Mouse (Mus musculus) right cerebral cortex, postnatal 14 days (tissue): ENCODE measurements around the gene Cdkn1a.
"Not testable (repeated sequence)": the region's sequence is repeated elsewhere in the genome, so short reads cannot be mapped to it uniquely, and the experiment has no call there.

Source experiments
- DNase-seq: peaks from one replicate; pipeline ENCODE4 v3.0.0; 2022

Gene Cdkn1a

DNA sequence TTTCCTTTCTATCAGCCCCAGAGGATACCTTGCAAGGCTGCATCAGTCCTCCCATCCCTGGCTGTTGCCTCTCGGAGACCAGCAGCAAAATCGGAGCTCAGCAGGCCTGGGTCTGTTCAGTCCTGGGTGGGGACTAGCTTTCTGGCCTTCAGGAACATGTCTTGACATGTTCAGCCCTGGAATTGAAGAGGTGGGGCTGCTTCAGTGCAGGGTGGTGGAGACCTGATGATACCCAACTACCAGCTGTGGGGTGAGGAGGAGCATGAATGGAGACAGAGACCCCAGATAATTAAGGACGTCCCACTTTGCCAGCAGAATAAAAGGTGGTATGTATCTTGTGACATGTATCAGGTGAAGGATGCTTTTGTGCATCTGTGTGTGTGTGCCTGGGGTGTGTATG, at the start of gene Cdkn1a:
TSS of gene Cdkn1a (plus strand) at position 201 of the 400 bp plus-strand sequence.
- no peak for DNase-seq

- DNase-seq: not testable (repeated sequence)
Observed at GRCm38 (mm10) chr17:29041632-29042031, 49.1 kb upstream of the Cdkn1a start.

DNA sequence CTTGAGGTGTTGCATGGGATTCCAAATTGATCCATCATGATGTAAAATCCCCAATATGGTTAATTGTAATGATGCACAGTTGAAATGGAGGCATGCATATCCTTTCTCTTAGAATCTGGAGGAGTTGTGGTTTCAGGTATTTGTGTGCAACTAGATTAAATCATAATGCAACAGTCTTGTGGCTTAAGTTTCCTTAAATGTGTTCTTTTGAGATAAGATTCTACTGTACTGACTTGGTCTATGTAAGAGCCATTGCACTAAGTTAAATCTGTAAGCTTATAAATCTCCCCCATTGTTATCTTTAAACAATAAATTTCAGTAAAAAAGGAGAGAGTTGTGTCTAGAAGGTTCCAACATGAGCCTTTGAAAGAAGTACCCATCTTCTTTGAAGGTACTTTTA, 48.2 kb upstream of the Cdkn1a start:
- DNase-seq: no peak

- no peak for DNase-seq
Observed at GRCm38 (mm10) chr17:29043583-29043982, 47.2 kb upstream of the Cdkn1a start.

DNA sequence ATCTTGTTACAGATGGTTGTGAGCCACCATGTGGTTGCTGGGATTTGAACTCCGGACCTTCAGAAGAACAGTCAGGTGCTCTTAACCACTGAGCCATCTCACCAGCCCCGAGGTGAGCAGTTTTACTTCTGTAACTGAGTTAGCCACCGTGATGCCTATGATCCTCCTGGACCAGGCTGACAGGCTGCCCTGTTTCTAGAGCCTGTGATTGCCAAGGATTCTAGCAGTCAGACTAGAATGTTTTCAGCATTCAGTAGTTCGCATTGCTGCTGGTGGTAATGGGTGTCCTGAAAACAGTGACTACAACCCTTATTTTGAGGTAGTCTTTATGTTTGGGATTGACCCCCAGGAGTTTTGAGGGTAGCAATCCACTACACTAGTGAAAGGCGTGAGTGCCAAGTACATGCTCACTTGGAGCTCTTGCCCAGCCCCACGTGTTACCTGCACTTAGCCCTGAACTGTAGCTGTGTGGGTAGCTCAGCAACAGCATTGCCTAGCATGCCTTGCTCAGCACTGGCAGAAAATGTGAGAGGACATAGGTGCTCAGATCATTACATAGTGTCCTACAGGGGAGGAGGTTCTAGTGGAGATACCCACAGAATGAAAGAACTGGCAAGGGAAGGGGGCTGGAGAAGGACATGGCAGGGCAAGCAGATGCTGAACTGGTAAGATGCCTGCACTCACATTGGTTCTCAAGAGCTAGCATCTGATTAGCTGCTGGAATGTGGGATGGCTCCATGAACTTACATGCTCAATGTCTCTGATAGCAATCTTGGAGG, 46.4 kb upstream of the Cdkn1a start:
- no peak for DNase-seq

GRCm38 (mm10) chr17:29044925-29045319, 45.9 kb upstream of the Cdkn1a start:
- DNase-seq: no peak

DNA sequence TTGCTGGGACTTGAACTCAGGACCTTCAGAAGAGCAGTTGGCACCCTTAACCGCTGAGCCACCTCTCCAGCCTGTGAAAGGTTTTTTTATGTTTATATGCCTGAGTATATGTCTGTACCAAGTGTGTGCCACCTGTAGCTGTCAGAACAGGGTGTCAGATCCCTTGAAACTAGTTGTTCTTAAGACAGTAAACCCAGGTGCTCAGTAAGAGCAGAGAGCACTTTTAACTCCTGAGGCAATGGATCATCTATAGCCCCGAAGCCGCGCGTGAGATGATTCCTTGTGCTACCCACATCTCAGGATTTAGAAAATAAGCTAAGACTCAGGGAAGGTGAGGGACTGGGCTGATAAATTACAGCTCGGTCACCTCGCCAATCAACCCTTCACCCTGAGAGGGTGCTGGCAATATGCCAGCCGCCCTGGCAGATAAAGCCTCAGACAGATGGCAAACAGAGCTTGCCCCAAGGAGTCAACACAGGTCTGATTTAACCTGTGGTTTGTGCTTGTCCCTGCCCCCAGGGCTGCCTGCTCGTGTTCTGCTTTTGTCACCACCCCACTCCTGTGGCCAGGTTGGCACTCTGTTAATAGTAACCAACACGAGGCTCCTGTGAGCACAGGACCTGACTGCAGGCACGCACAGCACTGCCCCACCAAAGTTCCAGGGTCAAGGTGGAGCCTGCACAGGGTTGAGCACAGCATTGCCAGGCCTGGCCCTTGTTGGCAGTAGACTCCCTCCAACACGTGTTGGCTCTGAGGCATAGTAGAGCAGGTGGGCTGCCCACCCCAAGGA, 44.8 kb upstream of the Cdkn1a start:
- no peak for DNase-seq

GRCm38 (mm10) chr17:29046863-29047262, 43.9 kb upstream of the Cdkn1a start:
- DNase-seq: no peak

DNA sequence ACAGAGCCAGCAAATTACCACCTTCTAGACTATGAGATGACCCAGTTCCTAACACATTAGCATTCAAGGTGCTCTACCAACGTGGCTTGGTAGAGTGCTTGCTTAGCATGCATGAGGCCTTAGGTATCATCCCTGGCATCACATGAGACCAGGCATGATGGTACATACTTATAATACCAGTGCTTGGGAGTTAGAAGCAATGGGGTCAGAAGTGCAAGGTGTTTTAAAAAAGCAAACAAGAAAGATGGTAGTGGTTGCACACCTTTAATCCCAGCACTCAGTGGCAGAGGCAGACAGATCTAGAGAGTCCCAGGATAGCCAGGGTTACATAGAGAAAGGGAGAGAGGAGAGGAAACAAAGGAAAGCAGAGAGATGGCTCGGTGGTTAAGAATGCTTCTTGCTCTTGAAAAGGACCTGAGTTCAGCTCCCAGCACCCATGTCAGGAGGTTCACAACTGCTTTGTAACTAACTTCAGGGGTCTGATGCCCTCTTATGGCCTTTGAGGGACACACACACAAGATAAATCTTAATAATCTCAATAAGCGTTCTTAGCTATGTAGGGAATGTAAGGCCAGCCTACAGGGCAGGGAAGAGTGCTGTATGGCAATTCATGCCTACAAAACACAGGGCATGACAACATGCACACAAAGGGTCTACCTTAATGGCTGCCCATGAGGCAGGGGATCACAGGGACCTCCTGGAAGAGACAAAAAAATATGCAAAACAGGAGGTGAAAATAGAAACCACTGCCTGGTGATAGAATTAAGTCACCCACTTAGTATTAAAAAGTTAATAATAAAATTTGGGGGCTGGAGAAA, 42.9 kb upstream of the Cdkn1a start:
- no peak for DNase-seq

- DNase-seq: peak; percentile 87
Observed at GRCm38 (mm10) chr17:29048748-29049507, 41.8 kb upstream of the Cdkn1a start.

DNA sequence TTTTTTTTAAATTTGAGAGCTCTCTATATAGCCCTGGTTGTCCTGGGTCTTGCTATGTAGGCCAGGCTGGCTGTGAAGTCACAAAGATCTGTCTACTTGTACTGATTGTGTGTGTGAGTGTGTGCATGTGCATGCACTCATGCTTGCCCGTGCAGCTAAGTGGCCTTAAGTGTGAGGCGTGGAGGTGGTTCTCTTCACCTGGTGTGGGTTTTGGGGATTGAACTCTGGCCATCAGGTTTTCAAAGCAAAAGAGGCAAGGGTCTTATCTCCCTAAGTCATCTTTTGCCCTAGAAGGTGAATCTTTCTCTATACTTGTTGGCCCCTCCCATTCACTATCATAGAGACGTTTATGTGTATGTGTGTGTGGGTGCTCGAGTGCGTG, 41.3 kb upstream of the Cdkn1a start:
- DNase-seq: no peak

- DNase-seq: no peak
Observed at GRCm38 (mm10) chr17:29049923-29050322, 40.9 kb upstream of the Cdkn1a start.

DNA sequence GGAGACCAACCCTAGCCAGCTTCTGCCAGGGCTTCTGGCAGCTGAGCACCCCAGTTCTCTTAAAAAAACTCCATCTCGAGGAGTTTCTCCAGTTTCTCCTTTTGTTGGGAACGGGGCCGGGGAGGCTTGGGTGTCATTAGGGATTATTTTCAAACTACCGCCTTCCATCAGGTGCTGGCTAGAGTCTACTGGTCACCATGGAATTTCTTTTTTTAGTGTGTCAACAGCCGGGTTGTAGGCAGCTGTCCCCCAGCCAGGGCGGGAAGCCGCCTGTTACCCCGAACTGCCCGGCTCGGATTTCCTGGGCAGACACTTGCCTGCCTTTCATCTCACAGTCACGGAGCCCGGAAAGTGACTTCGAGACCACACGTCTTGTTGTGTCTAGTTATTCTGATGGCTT, 40.0 kb upstream of the Cdkn1a start:
- DNase-seq: no peak

DNA sequence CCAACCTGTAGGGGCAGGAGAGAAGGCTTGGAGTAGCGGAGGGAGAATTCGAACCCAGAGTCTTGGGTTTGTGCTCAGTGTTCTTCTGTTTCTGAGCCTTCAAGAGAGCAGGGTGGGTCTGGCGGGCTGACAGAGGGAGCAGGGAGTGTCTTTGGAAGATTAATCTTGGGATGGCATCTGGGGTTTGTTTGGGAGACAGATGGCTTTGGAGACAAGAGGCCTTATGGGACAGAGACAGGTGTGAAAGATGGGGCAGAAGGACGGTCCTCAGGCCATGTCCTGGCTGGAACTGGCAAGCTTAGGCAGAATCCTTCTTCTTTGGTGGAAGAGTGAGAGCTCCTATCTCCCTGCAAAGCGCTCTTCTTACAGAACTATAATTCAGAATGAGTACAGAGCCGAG, 37.7 kb upstream of the Cdkn1a start:
- DNase-seq: no peak

- no peak for DNase-seq
Observed at GRCm38 (mm10) chr17:29053841-29054240, 36.9 kb upstream of the Cdkn1a start.

DNA sequence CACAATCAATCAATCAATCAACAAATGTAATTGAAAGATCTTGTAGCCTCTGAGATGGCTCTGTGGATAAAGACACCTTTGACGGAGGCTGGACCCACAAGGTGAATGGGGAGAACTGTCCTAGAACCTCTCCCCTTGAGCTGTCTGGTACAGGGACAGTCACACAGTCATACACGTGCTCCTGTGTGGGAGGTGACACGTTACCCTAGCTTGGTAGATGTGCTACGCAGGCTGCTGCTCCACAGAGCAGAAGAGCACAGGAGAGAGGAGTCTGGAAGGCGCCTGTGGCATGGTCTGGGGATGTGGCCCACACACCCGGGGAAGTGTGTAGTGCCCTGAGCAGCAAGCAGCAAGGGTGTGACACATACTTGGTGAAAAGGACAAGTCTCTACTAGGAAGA, 36.3 kb upstream of the Cdkn1a start:
- DNase-seq: no peak

DNA sequence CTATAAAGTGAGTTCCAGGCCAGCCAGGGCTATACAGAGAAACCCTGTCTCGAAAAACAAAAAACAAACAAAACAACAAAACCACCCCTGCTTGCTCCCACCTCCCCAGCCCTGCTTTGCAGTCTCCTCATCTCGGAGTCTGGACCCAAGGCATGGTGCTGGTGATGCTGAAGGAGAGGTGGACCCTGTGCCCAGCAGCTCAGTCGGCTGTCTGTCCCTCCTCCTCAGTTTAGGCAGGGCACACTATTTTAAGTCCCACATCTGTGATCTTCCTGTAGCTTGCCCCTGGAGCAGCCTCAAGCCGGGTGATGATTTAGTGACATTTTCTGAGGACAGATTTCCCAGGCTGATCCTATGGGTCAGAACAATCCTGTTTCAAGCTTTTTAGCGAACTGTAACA, 35.2 kb upstream of the Cdkn1a start:
- DNase-seq: no peak

GRCm38 (mm10) chr17:29056207-29056606, 34.6 kb upstream of the Cdkn1a start:
- DNase-seq: no peak

- no peak for DNase-seq
Observed at GRCm38 (mm10) chr17:29056699-29057151, 34.1 kb upstream of the Cdkn1a start.

DNA sequence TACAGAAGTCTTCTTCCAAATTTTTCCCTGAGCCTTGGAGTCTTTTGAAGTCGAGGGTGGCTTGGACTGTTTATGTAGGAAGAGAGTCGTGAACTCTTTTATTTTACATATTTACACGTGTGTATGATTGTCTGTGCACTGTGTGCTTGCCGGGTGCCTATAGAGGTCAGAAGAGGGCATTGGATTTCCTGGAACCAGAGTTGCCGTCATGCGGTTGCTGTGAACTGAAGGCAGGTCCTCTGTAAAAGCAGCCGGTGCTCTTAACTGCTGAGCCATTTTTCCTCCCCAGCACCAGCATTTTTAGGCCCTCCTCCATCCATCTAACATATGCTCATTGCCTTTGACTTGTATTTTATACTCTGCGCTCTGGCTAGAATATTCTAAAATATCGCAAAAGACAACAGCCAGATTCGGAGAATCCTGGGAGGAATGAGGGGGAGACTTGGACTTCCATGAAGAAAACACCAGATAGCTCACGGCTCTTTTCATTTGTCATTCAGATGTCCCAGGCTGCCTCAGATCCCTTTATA, 33.4 kb upstream of the Cdkn1a start:
- no peak for DNase-seq

DNA sequence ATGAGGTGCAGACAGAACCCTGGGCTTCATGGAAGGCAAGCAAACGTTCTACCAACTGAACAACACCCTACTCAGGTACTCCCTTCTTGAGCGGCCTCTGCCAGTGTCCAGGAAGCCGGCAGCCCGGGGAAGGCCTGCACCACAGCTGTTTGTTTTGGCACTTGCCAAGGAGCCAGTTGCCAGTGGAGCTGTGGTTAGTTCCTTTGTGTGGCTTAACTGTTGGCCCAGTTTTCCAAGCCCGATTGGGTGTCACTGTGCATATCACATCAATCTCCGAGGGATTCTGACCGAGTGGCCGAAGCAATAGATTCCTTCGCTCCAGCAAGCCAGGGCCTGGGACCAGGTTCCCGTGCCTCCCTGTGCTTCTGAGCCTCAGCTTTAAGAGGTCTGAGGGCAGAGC, 32.8 kb upstream of the Cdkn1a start:
- DNase-seq: no peak

GRCm38 (mm10) chr17:29058487-29058886, 32.3 kb upstream of the Cdkn1a start:
- DNase-seq: no peak
